Mouse (Mus musculus) kidney, embryonic 14.5 days (tissue): ENCODE results near the gene D430041D05Rik. TPM values are rescaled to one million over a fixed set of nuclear protein-coding genes. Genes with fewer than 3 reads are reported as not detected.

Source experiments
- ATAC-seq: fragments of 200-750 bp; cut with Nextera tagmentation; 2 replicates; pipeline ENCODE4 v1.8.0; 2017; ENCODE audit warnings: moderate number of reproducible peaks, mild to moderate bottlenecking, moderate TSS enrichment, moderate library complexity; ENCODE audit not compliant: low FRiP score, low TSS enrichment
- H3K27ac ChIP-seq: fragments of 300-500 bp; sonication (generic); 2 replicates; pipeline ENCODE4 v1.5.1; 2014; ENCODE audit warnings: low read depth, mild to moderate bottlenecking, low read length, moderate library complexity, mixed read lengths
- H3K27me3 ChIP-seq: fragments of 300-500 bp; sonication (generic); 2 replicates; pipeline ENCODE4 v1.6.1; 2014; ENCODE audit warnings: mild to moderate bottlenecking, low read length; ENCODE audit not compliant: control insufficient read depth, insufficient read depth
- H3K36me3 ChIP-seq: fragments of 300-500 bp; sonication (generic); 2 replicates; pipeline ENCODE4 v1.6.1; 2014; ENCODE audit warnings: low read length, mixed read lengths; ENCODE audit not compliant: control insufficient read depth, insufficient read depth
- H3K4me1 ChIP-seq: fragments of 300-500 bp; sonication (generic); 2 replicates; pipeline ENCODE4 v1.6.1; 2014; ENCODE audit warnings: low read length, mixed read lengths; ENCODE audit not compliant: control insufficient read depth, insufficient read depth
- H3K4me2 ChIP-seq: fragments of 300-500 bp; sonication (generic); replicated peaks from 2 replicates; pipeline ENCODE4 v1.6.1; 2014; ENCODE audit warnings: low read depth, mild to moderate bottlenecking, low read length
- H3K4me3 ChIP-seq: fragments of 300-500 bp; sonication (generic); 2 replicates; pipeline ENCODE4 v1.5.1; 2014; ENCODE audit warnings: mild to moderate bottlenecking, low read length
- H3K9ac ChIP-seq: fragments of 300-500 bp; sonication (generic); 2 replicates; pipeline ENCODE4 v1.6.1; 2014; ENCODE audit warnings: low read depth, mild to moderate bottlenecking, low read length, moderate library complexity
- H3K9me3 ChIP-seq: fragments of 300-500 bp; sonication (generic); 2 replicates; pipeline ENCODE4 v1.6.1; 2016; ENCODE audit warnings: low read length; ENCODE audit not compliant: control insufficient read depth
- WGBS: fragments of 180-500 bp; shearing (Covaris S2); extraction: QIAGEN DNeasy Blood & Tissue Kit; methylation state at CpG from one replicate; pipeline ENCODE4 v1.1.7; 2014; 5-methylcytosine and 5-hydroxymethylcytosine counted together
- polyA plus RNA-seq: library from polyadenylated mRNA; unstranded; fragments of >200 nt; fragmentation: Nextera tagmentation; extraction: Ambion mirVana; gene quantifications from 2 replicates; pipeline ENCODE4 v1.2.1, GENCODE M21; 2014

D430041D05Rik gene
- polyA plus RNA-seq, 1 experiment from 2014 or later, result 0.65 TPM

DNA sequence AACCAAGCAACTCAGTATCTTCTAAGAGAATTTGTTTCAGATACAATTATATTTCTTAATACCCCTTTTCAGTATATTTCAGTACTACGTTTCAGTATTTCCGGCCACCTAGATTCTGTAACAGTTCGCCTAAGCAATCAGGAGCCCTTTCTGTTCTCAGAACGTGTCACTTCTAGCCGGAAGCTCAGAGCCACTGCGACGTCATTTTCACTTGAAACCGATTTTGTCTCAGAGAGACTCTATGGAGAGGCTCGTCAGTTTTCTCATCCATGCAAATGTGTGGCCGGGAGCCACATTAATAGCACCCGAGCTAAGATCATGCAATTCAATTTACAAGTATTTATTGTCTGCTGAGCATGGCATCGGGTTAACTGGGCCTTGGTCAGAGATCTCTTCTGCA, 266.8 kb downstream of the D430041D05Rik start:
- no peaks in the 10 kb centered on the region for H3K9me3 ChIP-seq
- no peaks in the 10 kb centered on the region for H3K27me3 ChIP-seq
- 0 out of 2 replicates have a peak, but pooled peaks cover 5% of the 10 kb centered on the region for H3K4me1 ChIP-seq
- 88% methylated on average over 12 of the region's 12 CpGs for WGBS
- ATAC-seq, result no peak
- no peaks in the 10 kb centered on the region for H3K36me3 ChIP-seq
- no peak overlapping the region for H3K4me3 ChIP-seq
- no peak overlapping the region for H3K27ac ChIP-seq
- H3K9ac ChIP-seq, result no peak overlapping the region
- H3K4me2 ChIP-seq, result no peak overlapping the region

DNA sequence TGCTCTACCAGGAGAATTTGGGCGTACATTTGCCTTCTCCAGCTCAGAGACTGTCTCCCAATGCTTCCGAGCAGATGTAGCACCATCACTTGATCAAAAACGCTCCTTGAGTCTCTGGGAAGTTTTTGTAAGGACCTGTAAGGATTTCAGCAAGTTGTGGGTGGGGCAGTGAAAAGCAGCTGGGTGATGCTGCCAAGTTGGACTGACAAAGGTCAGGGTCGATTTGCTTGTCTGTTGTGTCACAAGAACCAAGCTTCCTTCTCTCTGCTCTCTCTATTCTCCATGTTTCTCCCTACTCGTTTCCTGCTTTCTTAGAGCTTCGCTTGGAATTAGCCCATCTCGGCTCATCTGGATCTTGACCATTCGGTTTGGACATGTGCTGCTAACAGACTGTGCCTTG, 268.7 kb downstream of the D430041D05Rik start:
- Histone ChIP-seq H3K36me3 (no peaks in the 10 kb centered on the region), H3K4me3 (no peak overlapping the region), H3K9ac (no peak overlapping the region), H3K9me3 (no peaks in the 10 kb centered on the region), H3K27ac (no peak overlapping the region), H3K4me1 (no peaks in the 10 kb centered on the region), H3K4me2 (no peak overlapping the region), H3K27me3 (no peaks in the 10 kb centered on the region)
- ATAC-seq, result no peak
- 94% methylated on average over 8 of the region's 8 CpGs for WGBS

DNA sequence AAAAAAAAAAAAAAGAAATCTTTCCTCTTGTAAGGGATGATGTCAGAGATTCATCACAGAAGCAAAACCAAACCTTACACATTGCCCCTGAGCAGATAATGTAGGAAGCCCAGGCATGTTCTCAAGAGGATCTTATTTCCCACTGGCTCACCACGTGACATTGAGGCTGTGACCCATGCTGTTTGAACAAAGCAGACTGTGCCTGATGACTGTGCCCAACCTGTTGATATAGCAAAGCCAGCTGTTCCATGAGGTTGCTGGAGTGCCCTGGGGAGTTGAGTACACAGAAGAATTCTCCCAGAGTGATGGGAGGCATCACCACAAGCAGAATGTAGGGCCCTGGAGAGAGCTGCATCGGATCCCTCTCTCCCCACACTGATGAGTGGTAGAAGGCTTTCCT, 274.9 kb downstream of the D430041D05Rik start:
- H3K9me3 ChIP-seq, result no peaks in the 10 kb centered on the region
- no peaks in the 10 kb centered on the region for H3K36me3 ChIP-seq
- no peak overlapping the region for H3K4me2 ChIP-seq
- peak; percentile 64; the same call in 1 of the 2 replicates for ATAC-seq
- H3K9ac ChIP-seq, result no peak overlapping the region
- H3K4me3 ChIP-seq, result no peak overlapping the region
- H3K27me3 ChIP-seq, result no peaks in the 10 kb centered on the region
- 54% methylated on average over 2 of the region's 2 CpGs for WGBS
- H3K27ac ChIP-seq, result no peak overlapping the region
- H3K4me1 ChIP-seq, result no peaks in the 10 kb centered on the region

DNA sequence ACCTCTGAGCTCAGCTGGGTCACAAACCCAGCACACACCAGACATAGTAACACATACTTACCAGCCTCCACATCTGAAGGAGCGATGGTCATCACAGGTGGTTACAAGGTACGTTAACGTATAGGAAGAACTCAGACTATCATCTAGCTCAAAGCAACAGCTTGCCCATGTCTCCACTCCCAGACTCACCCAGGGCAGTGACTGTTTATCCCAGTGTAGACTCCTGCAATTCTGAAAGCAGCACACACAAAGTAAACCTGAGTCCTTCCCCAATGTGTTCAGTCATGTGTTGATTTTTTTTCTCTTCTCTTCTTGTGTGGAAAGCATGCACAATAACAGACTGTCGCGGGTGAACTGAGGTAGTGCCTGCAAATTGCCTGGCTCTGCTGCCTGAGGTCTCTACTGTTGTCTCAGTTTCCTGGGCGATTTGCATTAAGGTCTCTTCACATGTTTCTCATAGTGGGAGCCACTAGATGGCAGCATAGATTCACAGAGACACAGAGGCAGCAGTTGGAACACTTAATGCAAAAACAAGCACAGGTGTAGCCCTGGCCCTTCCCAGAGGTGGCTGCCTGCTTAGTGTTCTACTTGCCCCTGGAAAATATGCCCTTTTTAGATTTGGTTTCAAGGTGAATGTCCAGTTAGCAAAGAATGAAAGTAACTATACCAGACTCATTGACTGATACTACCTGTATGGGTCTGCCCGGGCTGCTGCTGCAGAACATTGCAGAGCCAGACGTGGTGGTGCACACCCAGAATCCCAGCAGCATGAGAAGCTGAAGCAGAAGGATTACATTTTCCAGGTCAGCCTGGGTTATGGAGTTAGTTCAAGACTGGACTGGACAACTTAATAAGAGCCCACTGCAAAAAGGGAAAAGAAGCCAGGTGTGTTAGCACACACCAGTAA, 276.4 kb downstream of the D430041D05Rik start:
- no peak overlapping the region for H3K4me3 ChIP-seq
- 48% methylated on average over 8 of the region's 8 CpGs for WGBS
- H3K9me3 ChIP-seq, result no peaks in the 10 kb centered on the region
- H3K27ac ChIP-seq, result no peak overlapping the region
- no peaks in the 10 kb centered on the region for H3K27me3 ChIP-seq
- no peak overlapping the region for H3K9ac ChIP-seq
- ATAC-seq, result peak; percentile 51; the same call in 1 of the 2 replicates
- no peaks in the 10 kb centered on the region for H3K36me3 ChIP-seq
- no peak overlapping the region for H3K4me2 ChIP-seq
- no peaks in the 10 kb centered on the region for H3K4me1 ChIP-seq

DNA sequence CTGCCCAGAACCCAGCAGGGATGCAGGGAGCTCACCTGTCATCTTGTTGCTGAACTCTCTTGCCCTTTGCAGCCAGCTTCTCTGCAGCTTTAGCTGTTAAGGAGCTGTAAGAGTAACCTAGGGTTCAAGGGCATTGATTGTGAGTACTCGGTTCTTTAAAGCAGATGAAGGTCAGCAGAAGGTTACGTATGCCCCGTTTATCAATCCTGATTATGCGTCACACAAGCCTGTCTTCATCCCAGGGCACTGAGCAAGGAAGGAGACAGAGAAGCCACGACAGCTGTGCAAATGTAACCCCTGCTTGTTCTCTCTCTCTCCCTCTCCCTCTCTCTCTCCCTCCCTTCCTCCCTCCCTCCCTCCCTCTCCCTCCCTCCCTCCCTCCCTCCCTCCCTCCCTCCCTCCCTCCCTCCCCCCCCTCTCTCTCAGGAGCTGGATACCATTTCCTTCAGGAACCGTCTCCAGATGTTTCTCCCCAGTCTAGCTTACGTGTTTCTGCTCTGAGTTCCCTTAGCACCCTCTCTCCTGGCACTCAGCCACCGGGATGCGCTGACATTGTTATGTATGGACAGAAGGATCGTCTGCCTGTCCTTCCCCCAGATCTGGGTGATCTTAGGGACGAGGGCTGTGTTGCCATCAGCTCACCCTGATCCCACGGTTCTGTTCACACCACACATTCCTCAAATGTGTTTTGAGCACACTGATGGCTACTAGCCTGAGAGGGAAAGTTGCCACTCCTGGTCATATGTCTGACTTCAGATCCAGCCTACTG, 277.6 kb downstream of the D430041D05Rik start:
- Histone ChIP-seq H3K4me2 (no peak overlapping the region), H3K27me3 (no peaks in the 10 kb centered on the region), H3K9me3 (no peaks in the 10 kb centered on the region), H3K4me1 (no peaks in the 10 kb centered on the region), H3K36me3 (no peaks in the 10 kb centered on the region), H3K4me3 (no peak overlapping the region), H3K27ac (no peak overlapping the region), H3K9ac (no peak overlapping the region)
- ATAC-seq, result no peak
- WGBS, result 30% methylated on average over 12 of the region's 12 CpGs

DNA sequence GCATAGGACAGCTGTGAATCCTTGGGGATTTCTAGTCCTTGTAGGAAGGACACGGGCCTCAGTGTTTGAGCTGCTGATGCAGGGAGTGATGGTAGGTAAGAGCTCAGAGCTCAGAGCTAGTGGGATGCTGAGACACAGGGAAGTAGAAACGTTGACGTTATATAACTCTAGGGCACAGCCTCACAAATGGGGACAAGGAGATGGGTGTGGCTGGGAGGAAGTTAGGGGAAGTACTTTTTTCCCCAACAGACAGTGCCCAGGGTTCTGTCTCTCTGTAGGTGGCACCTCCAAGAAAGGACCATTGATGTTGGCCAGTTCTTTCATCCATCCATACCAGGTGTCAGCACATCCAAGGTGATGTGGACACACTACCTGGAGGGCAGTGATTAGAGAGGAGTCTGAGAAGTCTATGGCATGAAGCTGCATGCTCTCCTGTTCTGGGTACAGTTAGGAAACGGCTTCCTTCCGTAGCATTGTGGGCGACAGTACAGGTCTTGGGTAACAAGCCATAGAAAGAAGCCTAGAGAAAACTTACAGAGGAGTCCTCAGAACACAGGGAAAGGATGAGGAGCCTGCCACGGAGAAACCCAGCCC, 278.4 kb downstream of the D430041D05Rik start:
- no peak overlapping the region for H3K4me3 ChIP-seq
- WGBS, result 73% methylated on average over 7 of the region's 7 CpGs
- no peaks in the 10 kb centered on the region for H3K9me3 ChIP-seq
- ATAC-seq, result no peak
- no peak overlapping the region for H3K9ac ChIP-seq
- H3K4me1 ChIP-seq, result no peaks in the 10 kb centered on the region
- H3K36me3 ChIP-seq, result no peaks in the 10 kb centered on the region
- no peak overlapping the region for H3K27ac ChIP-seq
- no peaks in the 10 kb centered on the region for H3K27me3 ChIP-seq
- H3K4me2 ChIP-seq, result no peak overlapping the region

DNA sequence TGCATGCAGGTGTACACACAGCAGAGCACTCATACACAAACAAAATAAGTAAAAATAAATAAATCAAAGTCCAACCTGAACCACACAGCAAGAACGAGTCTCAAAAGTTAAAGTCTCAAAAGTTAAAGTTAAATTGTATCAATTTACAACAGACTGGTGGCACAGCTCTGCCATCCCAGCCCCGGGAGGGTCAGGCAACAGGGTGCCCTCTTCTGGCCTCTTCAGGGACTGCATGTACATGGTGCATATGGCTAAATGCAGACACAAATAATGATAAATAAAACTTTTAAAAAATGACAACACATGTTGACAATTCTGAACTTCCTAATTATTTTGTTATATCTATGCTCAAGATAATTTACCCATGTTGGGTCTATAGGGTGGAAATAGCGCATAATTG, 279.8 kb downstream of the D430041D05Rik start:
- no peak for ATAC-seq
- Histone ChIP-seq H3K4me1 (no peaks in the 10 kb centered on the region), H3K9ac (no peak overlapping the region), H3K4me3 (no peak overlapping the region), H3K27ac (no peak overlapping the region), H3K27me3 (no peaks in the 10 kb centered on the region), H3K36me3 (no peaks in the 10 kb centered on the region), H3K9me3 (no peaks in the 10 kb centered on the region), H3K4me2 (no peak overlapping the region)
- WGBS, result 59% methylated on average over 3 of the region's 3 CpGs

DNA sequence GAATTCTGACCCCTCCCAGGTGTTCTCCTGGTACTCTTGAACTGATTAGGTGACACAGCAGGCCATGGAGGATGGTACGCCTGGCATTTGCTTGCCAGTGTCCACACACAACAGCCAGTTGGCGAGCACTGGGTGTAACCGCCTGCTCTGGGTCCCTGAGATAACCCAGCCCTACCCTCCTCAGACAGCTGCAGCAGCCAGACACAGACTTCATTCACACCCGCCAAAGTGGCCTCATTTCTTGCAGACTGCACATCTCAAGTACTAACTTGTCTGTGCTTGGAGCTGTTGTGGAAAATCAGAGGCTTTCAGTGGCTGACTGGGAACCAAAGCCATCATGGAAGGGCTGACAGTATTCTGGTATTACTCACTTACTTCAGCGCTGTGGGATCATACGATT, 280.6 kb downstream of the D430041D05Rik start:
- no peaks in the 10 kb centered on the region for H3K4me1 ChIP-seq
- no peak overlapping the region for H3K27ac ChIP-seq
- no peaks in the 10 kb centered on the region for H3K27me3 ChIP-seq
- H3K9ac ChIP-seq, result no peak overlapping the region
- H3K4me3 ChIP-seq, result no peak overlapping the region
- WGBS, result 84% methylated on average over 6 of the region's 6 CpGs
- H3K9me3 ChIP-seq, result no peaks in the 10 kb centered on the region
- no peaks in the 10 kb centered on the region for H3K36me3 ChIP-seq
- ATAC-seq, result no peak
- no peak overlapping the region for H3K4me2 ChIP-seq
